Mouse (Mus musculus): ENCODE data around the gene Cyp2w1.

GRCm38 (mm10) chr5:139324691-139325394 is 27.6 kb upstream of the Cyp2w1 start:
- TF ChIP-seq CTCF (IDR thresholded peaks at IDR 0.05; ENCODE audit: low read depth, low read length) (no peak), GATA1 (IDR thresholded peaks at IDR 0.05; ENCODE audit: borderline replicate concordance, low read length) (no peak), GATA2 (IDR thresholded peaks at IDR 0.05; ENCODE audit: borderline replicate concordance, low read depth, low read length) (no peak), TAL1 (conservative IDR thresholded peaks at IDR 0.05; ENCODE audit: low read depth, low read length) (no peak), POLR2AphosphoS5 (IDR thresholded peaks at IDR 0.05; ENCODE audit: insufficient replicate concordance, low read depth, low read length) (no peak)
